Mouse (Mus musculus) liver, adult 2 months (tissue): Measurements from ENCODE around the gene Cnih3. TPM values are rescaled to one million over a fixed set of nuclear protein-coding genes. Genes with fewer than 3 reads are reported as not detected.

ENCODE experiments used
- DNase-seq: peaks from one replicate; pipeline ENCODE4 v3.0.0-alpha.2; 2011; ENCODE audit warnings: low read depth, low spot score; ENCODE audit errors: extremely low read depth
- H3K27ac ChIP-seq: fragments of 200-500 bp; replicated peaks from 2 replicates; pipeline ENCODE4 v1.5.1; 2012; ENCODE audit warnings: low read depth, mild to moderate bottlenecking, control low read depth, inconsistent platforms, low read length; ENCODE audit not compliant: insufficient read depth
- H3K27me3 ChIP-seq: fragments of 200-500 bp; 2 replicates; pipeline ENCODE4 v1.6.1; 2012; ENCODE audit warnings: mild to moderate bottlenecking, moderate library complexity, low read length, inconsistent platforms; ENCODE audit not compliant: control insufficient read depth, insufficient read depth
- H3K36me3 ChIP-seq: fragments of 200-500 bp; 2 replicates; pipeline ENCODE4 v1.6.1; 2012; ENCODE audit warnings: low read length, inconsistent platforms; ENCODE audit not compliant: control insufficient read depth, insufficient read depth
- H3K4me1 ChIP-seq: fragments of 200-500 bp; 2 replicates; pipeline ENCODE4 v1.6.1; 2011; ENCODE audit warnings: low read length; ENCODE audit not compliant: control insufficient read depth, insufficient read depth
- H3K4me3 ChIP-seq: fragments of 200-500 bp; 2 replicates; pipeline ENCODE4 v1.5.1; 2011; ENCODE audit warnings: low read depth, mild to moderate bottlenecking, control low read depth, low read length, moderate library complexity; ENCODE audit not compliant: insufficient read depth
- H3K79me2 ChIP-seq: fragments of 200-500 bp; 2 replicates; pipeline ENCODE4 v1.6.1; 2012; ENCODE audit warnings: inconsistent platforms, mild to moderate bottlenecking, low read length, moderate library complexity; ENCODE audit not compliant: control insufficient read depth, insufficient read depth
- H3K9ac ChIP-seq: fragments of 200-500 bp; 2 replicates; pipeline ENCODE4 v1.6.1; 2012; ENCODE audit warnings: low read depth, mild to moderate bottlenecking, control low read depth, inconsistent platforms, low read length
- CTCF ChIP-seq: fragments of 200-500 bp; IDR thresholded peaks from 2 replicates; pipeline ENCODE4 v1.5.1; 2011; ENCODE audit warnings: low read depth, low read length, control low read depth
- POLR2A ChIP-seq: fragments of 200-500 bp; IDR thresholded peaks from 2 replicates; pipeline ENCODE4 v1.6.1; 2011; ENCODE audit warnings: low read length, control low read depth; ENCODE audit not compliant: insufficient read depth; ENCODE audit errors: extremely low read depth
- WGBS: fragments of 180-500 bp; shearing (Covaris S2); methylation state at CpG from one replicate; pipeline ENCODE4 v1.1.7; 2018; 5-methylcytosine and 5-hydroxymethylcytosine counted together
- polyA plus RNA-seq: library from polyadenylated mRNA; depleted of rRNA; stranded (reverse); fragments of >200 nt; gene quantifications from 2 replicates; pipeline ENCODE4 v1.2.3, GENCODE M21; 2012
- total RNA-seq: library from RNA; depleted of rRNA; stranded (reverse); fragments of >200 nt; gene quantifications from 2 replicates; pipeline ENCODE4 v1.2.3, GENCODE M21; 2014

Gene Cnih3
- total and polyA plus RNA-seq, 2 experiments, result not detected

GRCm38 (mm10) chr1:181441654-181442241 lies 89.3 kb downstream of the Cnih3 start:
- Histone ChIP-seq H3K27me3 (0 out of 2 replicates have a peak, but pooled peaks cover 2% of the 10 kb centered on the region), H3K36me3 (no peaks in the 10 kb centered on the region), H3K27ac (no peak overlapping the region), H3K4me3 (no peak overlapping the region), H3K9ac (no peak overlapping the region), H3K79me2 (no peaks in the 10 kb centered on the region), H3K4me1 (0 out of 2 replicates have a peak, but pooled peaks cover 2% of the 10 kb centered on the region)
- no peak for DNase-seq
- 80% methylated on average over 7 of the region's 7 CpGs for WGBS
- no peak for TF ChIP-seq CTCF
- TF ChIP-seq POLR2A, result no peak

DNA sequence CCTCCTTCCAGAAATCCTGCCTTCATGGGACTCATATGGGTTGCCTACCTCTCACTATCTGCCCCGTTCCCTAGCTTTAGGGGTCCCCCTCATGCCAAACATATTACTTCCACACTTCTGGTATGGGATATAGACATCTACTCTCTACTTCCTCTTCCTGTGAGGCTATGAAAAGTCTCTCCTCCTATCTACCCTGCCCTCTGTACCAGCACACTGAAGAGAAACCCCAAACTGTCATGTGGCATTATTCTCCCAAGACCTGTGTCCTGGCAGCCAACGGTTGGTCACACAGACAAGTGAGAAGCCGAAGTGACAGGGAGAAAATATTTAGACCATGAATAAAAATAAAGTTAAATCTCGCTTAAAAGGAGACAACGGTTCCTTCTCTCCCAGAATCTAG lies 92.6 kb downstream of the Cnih3 start:
- no peak for DNase-seq
- WGBS, result 92% methylated on average over 5 of the region's 5 CpGs
- Histone ChIP-seq H3K79me2 (no peaks in the 10 kb centered on the region), H3K27me3 (no peaks in the 10 kb centered on the region), H3K36me3 (no peaks in the 10 kb centered on the region), H3K4me3 (no peak overlapping the region), H3K27ac (no peak overlapping the region), H3K4me1 (no peaks in the 10 kb centered on the region), H3K9ac (no peak overlapping the region)
- TF ChIP-seq POLR2A (no peak), CTCF (no peak)

DNA sequence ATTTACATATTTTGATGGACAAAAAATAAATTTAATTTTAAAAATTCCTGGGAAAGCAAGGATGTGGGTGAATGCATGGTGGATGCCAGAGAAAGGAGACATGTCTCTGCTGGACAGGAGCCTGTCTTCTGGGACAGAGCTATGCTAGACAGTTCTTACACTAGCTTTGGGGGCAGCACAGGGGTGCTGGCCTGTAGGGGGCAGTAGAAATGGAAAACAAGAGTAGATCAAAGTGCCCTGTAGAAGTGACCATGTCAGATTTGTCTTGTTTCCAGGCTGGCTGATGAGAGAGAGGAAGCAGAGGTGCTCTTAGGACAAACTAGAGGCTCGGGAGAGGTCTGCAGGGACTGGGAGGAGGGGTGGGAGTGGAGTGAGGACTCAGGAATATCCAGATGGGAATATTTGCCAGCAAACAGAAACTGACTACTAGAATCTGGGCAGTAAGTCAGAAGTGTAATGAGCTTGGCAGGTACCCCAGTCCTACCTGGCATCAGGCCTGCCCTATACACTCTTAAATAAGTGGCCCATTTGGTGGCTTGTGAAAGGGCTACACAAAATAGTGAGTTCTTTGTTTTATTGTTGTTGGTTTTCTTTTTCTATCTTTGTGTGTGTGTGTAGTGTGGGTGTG lies 93.3 kb downstream of the Cnih3 start:
- TF ChIP-seq POLR2A, result no peak
- peak; percentile 46 for TF ChIP-seq CTCF
- WGBS, result 23% methylated on average over 1 of the region's 1 CpGs
- peak; percentile 44 for DNase-seq

GRCm38 (mm10) chr1:181446591-181447114 lies 94.2 kb downstream of the Cnih3 start:
- Histone ChIP-seq H3K27ac (no peak overlapping the region), H3K36me3 (no peaks in the 10 kb centered on the region), H3K9ac (no peak overlapping the region), H3K79me2 (no peaks in the 10 kb centered on the region), H3K4me1 (no peaks in the 10 kb centered on the region), H3K4me3 (no peak overlapping the region), H3K27me3 (no peaks in the 10 kb centered on the region)
- no peak for DNase-seq
- no peak for TF ChIP-seq CTCF
- no peak for TF ChIP-seq POLR2A
- 62% methylated on average over 6 of the region's 6 CpGs for WGBS

More for the DNA sequence above, 93.3 kb downstream of the Cnih3 start:
- H3K79me2 ChIP-seq, result no peaks in the 10 kb centered on the region
- no peaks in the 10 kb centered on the region for H3K36me3 ChIP-seq
- no peak overlapping the region for H3K9ac ChIP-seq
- no peak overlapping the region for H3K27ac ChIP-seq
- H3K27me3 ChIP-seq, result no peaks in the 10 kb centered on the region
- H3K4me1 ChIP-seq, result no peaks in the 10 kb centered on the region
- H3K4me3 ChIP-seq, result no peak overlapping the region

- Histone ChIP-seq H3K4me1 (no peaks in the 10 kb centered on the region), H3K36me3 (no peaks in the 10 kb centered on the region), H3K4me3 (no peak overlapping the region), H3K27ac (no peak overlapping the region), H3K27me3 (no peaks in the 10 kb centered on the region), H3K79me2 (no peaks in the 10 kb centered on the region), H3K9ac (no peak overlapping the region)
- DNase-seq, result no peak
- WGBS, result 91% methylated on average over 4 of the region's 4 CpGs
- TF ChIP-seq CTCF (no peak), POLR2A (no peak)
Observed at GRCm38 (mm10) chr1:181447576-181447975, 95.1 kb downstream of the Cnih3 start.

DNA sequence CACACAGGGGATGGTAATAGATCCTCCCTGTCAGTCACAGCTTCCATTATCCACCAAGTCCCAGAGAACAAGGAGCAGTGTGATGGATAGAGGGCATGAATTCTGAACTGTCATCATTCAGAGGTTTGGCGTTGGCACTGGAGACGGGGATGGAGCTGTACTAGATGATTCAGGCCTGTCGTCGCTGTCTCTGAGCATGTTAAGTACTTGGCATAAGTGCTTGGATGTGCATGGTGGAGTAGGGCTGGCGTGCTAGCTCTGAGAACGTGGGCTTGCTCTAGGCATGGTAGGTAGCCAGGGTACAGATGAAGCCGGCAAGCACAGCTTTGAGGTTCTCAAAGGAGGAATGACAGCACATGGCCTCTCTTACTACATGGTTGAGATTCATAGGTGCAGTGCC lies 95.6 kb downstream of the Cnih3 start:
- Histone ChIP-seq H3K27ac (no peak overlapping the region), H3K4me3 (no peak overlapping the region), H3K27me3 (no peaks in the 10 kb centered on the region), H3K79me2 (no peaks in the 10 kb centered on the region), H3K36me3 (no peaks in the 10 kb centered on the region), H3K4me1 (no peaks in the 10 kb centered on the region), H3K9ac (no peak overlapping the region)
- TF ChIP-seq CTCF (no peak), POLR2A (no peak)
- DNase-seq, result no peak
- 93% methylated on average over 7 of the region's 7 CpGs for WGBS
